Mouse (Mus musculus) ES-E14 (cell line): ENCODE measurements around the gene Lemd2. TPM values are rescaled to one million over a fixed set of nuclear protein-coding genes. Genes with fewer than 3 reads are reported as not detected.

Experiments
- DNase-seq: peaks from one replicate; pipeline ENCODE4 v3.0.0-alpha.2; 2013; ENCODE audit warnings: low read depth, low spot score
- H3K27ac ChIP-seq: 2 replicates; pipeline ENCODE4 v1.5.1; 2012; ENCODE audit warnings: low read depth, mild to moderate bottlenecking, low read length, moderate library complexity, mixed read lengths; ENCODE audit not compliant: poor library complexity, insufficient read depth, severe bottlenecking
- H3K36me3 ChIP-seq: 2 replicates; pipeline ENCODE4 v1.6.1; 2012; ENCODE audit warnings: mild to moderate bottlenecking, low read length, moderate library complexity, mixed read lengths; ENCODE audit not compliant: control insufficient read depth, poor library complexity, insufficient read depth, severe bottlenecking
- H3K4me1 ChIP-seq, 2 experiments: fragments of 150-350 bp in 1 of 2; sonication (generic) in 1 of 2; 2 replicates each; pipeline ENCODE4 v1.6.1; 2012; ENCODE audit warnings: low read length in 2 of 2, mild to moderate bottlenecking in 1 of 2, mixed read lengths in 1 of 2; ENCODE audit not compliant: control insufficient read depth in 2 of 2, insufficient read depth in 2 of 2, poor library complexity in 1 of 2
- H3K4me3 ChIP-seq, 2 experiments: fragments of 150-350 bp in 1 of 2; sonication (generic) in 1 of 2; 2 replicates each; pipeline ENCODE4 v1.5.1; 2012; ENCODE audit warnings: low read length in 2 of 2, low read depth in 1 of 2, mild to moderate bottlenecking in 1 of 2, mixed read lengths in 1 of 2; ENCODE audit not compliant: insufficient read depth in 1 of 2, poor library complexity in 1 of 2, severe bottlenecking in 1 of 2
- H3K9ac ChIP-seq: 2 replicates; pipeline ENCODE4 v1.6.1; 2012; ENCODE audit warnings: low read depth, mild to moderate bottlenecking, low read length, mixed read lengths; ENCODE audit not compliant: poor library complexity, insufficient read depth, severe bottlenecking
- H3K9me3 ChIP-seq: fragments of 150-350 bp; sonication (generic); 2 replicates; pipeline ENCODE4 v1.6.1; 2012; ENCODE audit warnings: low read depth, mild to moderate bottlenecking, low read length; ENCODE audit not compliant: control insufficient read depth, insufficient read depth
- CHD2 ChIP-seq: IDR thresholded peaks from 2 replicates; pipeline ENCODE4 v1.6.1; 2014; ENCODE audit warnings: mild to moderate bottlenecking, low read depth, low read length, inconsistent platforms
- HCFC1 ChIP-seq: IDR thresholded peaks from 2 replicates; pipeline ENCODE4 v1.6.1; 2012; ENCODE audit warnings: low read length, inconsistent platforms, borderline replicate concordance; ENCODE audit not compliant: insufficient read depth
- MAFK ChIP-seq: IDR thresholded peaks from 2 replicates; pipeline ENCODE4 v1.6.1; 2014; ENCODE audit warnings: mild to moderate bottlenecking, low read depth, low read length, inconsistent platforms; ENCODE audit not compliant: insufficient read depth
- ZC3H11A ChIP-seq: IDR thresholded peaks from 2 replicates; pipeline ENCODE4 v1.6.1; 2012; ENCODE audit warnings: low read depth, mild to moderate bottlenecking, inconsistent platforms, low read length, borderline replicate concordance
- ZNF384 ChIP-seq: IDR thresholded peaks from 2 replicates; pipeline ENCODE4 v1.6.1; 2012; ENCODE audit warnings: low read depth, low read length, inconsistent platforms
- in situ Hi-C, 2 experiments: fragments of 600-800 bp; cut with MboI; formaldehyde crosslinking; loops; one replicate each; pipeline ENCODE4 v1.15.1; 2025; ENCODE audit warnings: low sequenced_read_pairs in 2 of 2, inconsistent platforms in 1 of 2; ENCODE audit not compliant: unreplicated experiment in 2 of 2
- total RNA-seq: library from RNA; depleted of rRNA; stranded (reverse); fragments of 300-350 nt; gene quantifications from 2 replicates; pipeline ENCODE4 v1.2.3, GENCODE M21; 2012

The Lemd2 gene
- total RNA-seq, 1 experiment = 51.8 TPM

GRCm38 (mm10) chr17:27189640-27190216 lies 14.5 kb downstream of the Lemd2 start:
- in situ Hi-C loops = loop anchor here in 1 of 2 experiments (25.0 kb wide), 1 partner anchor 323 kb away; the partner anchor contains the start of gene Grm4
- Histone ChIP-seq H3K4me1 (peaks cover 0 to 2% of the 10 kb centered on the region in 2 experiments; a peak in 1 of 4 replicates), H3K27ac (no peak overlapping the region), H3K4me3 (no peak overlapping the region), H3K36me3 (peaks cover 30% of the 10 kb centered on the region; the same call in 1 of the 2 replicates), H3K9ac (no peak overlapping the region), H3K9me3 (no peaks in the 10 kb centered on the region)
- TF ChIP-seq MAFK = no peak
- TF ChIP-seq ZNF384 = no peak
- no peak for TF ChIP-seq CHD2
- TF ChIP-seq ZC3H11A = peak; percentile 35; the same call in 1 of the 2 replicates
- DNase-seq = peak; percentile 79

- in situ Hi-C loops = loop anchor here in 1 of 2 experiments (25.0 kb wide), 1 partner anchor 323 kb away; the partner anchor contains the start of gene Grm4
- no peak for TF ChIP-seq ZC3H11A
- TF ChIP-seq MAFK = no peak
- no peak for TF ChIP-seq HCFC1
- TF ChIP-seq ZNF384 = no peak
- TF ChIP-seq CHD2 = no peak
- Histone ChIP-seq H3K4me3 (no peak overlapping the region), H3K9ac (no peak overlapping the region), H3K9me3 (no peaks in the 10 kb centered on the region), H3K4me1 (peaks cover 0 to 2% of the 10 kb centered on the region in 2 experiments; a peak in 1 of 4 replicates), H3K36me3 (peaks cover 25% of the 10 kb centered on the region; the same call in 1 of the 2 replicates), H3K27ac (no peak overlapping the region)
- no peak for DNase-seq
Measured at GRCm38 (mm10) chr17:27188883-27189282, 15.4 kb downstream of the Lemd2 start.

GRCm38 (mm10) chr17:27187059-27187458 lies 17.2 kb downstream of the Lemd2 start:
- Histone ChIP-seq H3K4me1 (peaks cover 0 to 4% of the 10 kb centered on the region in 2 experiments; a peak in 1 of 4 replicates), H3K36me3 (peaks cover 14% of the 10 kb centered on the region; the same call in 1 of the 2 replicates), H3K27ac (no peak overlapping the region), H3K4me3 (no peak overlapping the region), H3K9me3 (no peaks in the 10 kb centered on the region), H3K9ac (no peak overlapping the region)
- in situ Hi-C loops = loop anchor here in 1 of 2 experiments (25.0 kb wide), 1 partner anchor 325 kb away; the partner anchor contains the start of gene Grm4
- DNase-seq = no peak
- TF ChIP-seq ZC3H11A (no peak), MAFK (no peak), ZNF384 (no peak)

GRCm38 (mm10) chr17:27186068-27186467 lies 18.2 kb downstream of the Lemd2 start:
- no peak for DNase-seq
- Histone ChIP-seq H3K4me1 (peaks cover 0 to 4% of the 10 kb centered on the region in 2 experiments; a peak in 1 of 4 replicates), H3K9me3 (no peaks in the 10 kb centered on the region), H3K27ac (no peak overlapping the region), H3K36me3 (peaks cover 6% of the 10 kb centered on the region; the same call in 1 of the 2 replicates), H3K4me3 (no peak overlapping the region), H3K9ac (no peak overlapping the region)
- in situ Hi-C loops = loop anchor here in 1 of 2 experiments (25.0 kb wide), 1 partner anchor 326 kb away; the partner anchor contains the start of gene Grm4
- TF ChIP-seq MAFK = no peak
- no peak for TF ChIP-seq HCFC1
- TF ChIP-seq CHD2 = no peak
- no peak for TF ChIP-seq ZNF384
- no peak for TF ChIP-seq ZC3H11A
